Mouse (Mus musculus): ENCODE results near the gene Kctd21. TPM values are rescaled to one million over a fixed set of nuclear protein-coding genes. Genes with fewer than 3 reads are reported as not detected.

Kctd21 gene
- polyA plus RNA-seq, 1 experiment from 2014 or later, result 5.4 TPM

DNA sequence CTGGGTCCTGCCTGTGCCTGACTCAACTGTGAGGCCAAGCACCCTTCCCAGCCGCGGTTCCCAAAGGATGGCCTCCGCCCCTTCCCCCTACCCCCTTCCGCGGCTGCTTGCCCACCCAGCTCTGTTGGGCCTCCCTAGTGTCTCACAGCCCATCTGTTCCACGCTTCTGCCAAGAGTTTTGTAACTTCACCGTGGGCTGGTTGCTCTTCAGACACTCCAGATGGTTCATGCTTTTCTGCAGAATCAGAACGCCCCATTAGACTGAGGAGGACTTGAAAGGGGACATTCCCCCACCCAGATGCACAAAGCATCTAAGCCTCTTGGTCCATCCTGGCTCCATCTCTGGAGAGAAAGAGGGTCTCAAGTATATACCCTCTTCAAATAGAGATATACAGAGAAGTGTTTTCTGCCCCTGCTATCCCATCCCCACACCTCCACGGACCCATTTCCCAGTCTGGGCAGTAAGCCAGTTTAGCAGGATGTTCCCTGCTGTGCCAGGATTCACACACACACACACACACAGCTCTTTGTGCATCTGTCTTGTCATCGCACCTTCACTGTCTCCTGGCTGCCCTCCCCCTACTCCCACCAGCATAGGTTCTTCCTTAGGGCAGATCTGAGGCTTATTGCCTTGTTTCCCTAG is 13.2 kb downstream of the Kctd21 start:
- Histone ChIP-seq H3K36me3 (ENCODE audit: insufficient read depth, low read length) (0 out of 2 replicates have a peak, but pooled peaks cover 4% of the 10 kb centered on the region), H3K4me3 (ENCODE audit: low read length) (no peak overlapping the region), H3K4me2 (replicated peaks; ENCODE audit: low read depth, low read length) (no peak overlapping the region), H3K4me1 (ENCODE audit: insufficient read depth, low read length) (no peaks in the 10 kb centered on the region), H3K27me3 (ENCODE audit: insufficient read depth, low read length) (no peaks in the 10 kb centered on the region), H3K9me3 (ENCODE audit: low read length) (no peaks in the 10 kb centered on the region), H3K27ac (ENCODE audit: low read length) (no peak overlapping the region), H3K9ac (replicated peaks; ENCODE audit: low read length) (no peak overlapping the region)
- no peak for ATAC-seq (ENCODE audit: low FRiP score, low TSS enrichment)
- WGBS, result 52% methylated on average over 10 of the region's 10 CpGs

DNA sequence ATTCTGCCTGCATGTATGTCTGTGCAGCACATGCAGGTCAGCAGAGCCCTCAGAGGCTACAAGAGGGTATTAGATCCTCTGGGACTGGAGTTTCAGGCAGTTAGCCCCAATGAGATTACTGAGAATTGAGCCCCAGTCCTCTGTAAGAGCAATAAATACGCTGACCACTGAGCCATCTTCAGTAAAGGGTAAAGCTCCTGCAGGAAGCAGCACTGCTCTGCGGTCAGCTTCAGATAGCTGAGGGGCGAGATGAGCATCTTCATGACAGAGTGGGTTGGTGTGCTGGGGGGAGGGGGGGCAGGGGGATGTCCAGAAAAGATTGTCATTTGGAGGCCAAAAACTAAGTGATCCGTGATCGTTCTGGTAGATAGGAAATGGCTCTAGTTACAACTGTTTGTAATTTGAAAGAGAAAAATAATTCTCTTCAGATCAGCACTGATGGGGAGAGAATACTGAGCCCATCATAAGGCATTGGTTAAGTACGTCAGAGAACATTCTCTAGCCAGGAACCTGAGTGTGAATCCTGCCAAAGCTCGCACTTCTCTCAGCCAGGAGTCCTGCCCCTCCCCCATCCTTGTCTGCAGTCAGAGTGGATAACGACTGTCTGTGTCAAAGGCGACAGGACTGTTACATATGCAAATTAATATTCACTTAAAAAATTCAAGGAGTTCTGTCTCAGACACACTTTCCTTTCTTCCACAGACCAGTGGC is 14.1 kb downstream of the Kctd21 start:
- 77% methylated on average over 9 of the region's 9 CpGs for WGBS
- Histone ChIP-seq H3K4me2 (replicated peaks; ENCODE audit: low read depth, low read length) (no peak overlapping the region), H3K4me3 (ENCODE audit: low read length) (no peak overlapping the region), H3K36me3 (ENCODE audit: insufficient read depth, low read length) (0 out of 2 replicates have a peak, but pooled peaks cover 4% of the 10 kb centered on the region), H3K27me3 (ENCODE audit: insufficient read depth, low read length) (no peaks in the 10 kb centered on the region), H3K4me1 (ENCODE audit: insufficient read depth, low read length) (no peaks in the 10 kb centered on the region), H3K27ac (ENCODE audit: low read length) (no peak overlapping the region), H3K9me3 (ENCODE audit: low read length) (no peaks in the 10 kb centered on the region), H3K9ac (replicated peaks; ENCODE audit: low read length) (no peak overlapping the region)
- no peak for ATAC-seq (ENCODE audit: low FRiP score, low TSS enrichment)

DNA sequence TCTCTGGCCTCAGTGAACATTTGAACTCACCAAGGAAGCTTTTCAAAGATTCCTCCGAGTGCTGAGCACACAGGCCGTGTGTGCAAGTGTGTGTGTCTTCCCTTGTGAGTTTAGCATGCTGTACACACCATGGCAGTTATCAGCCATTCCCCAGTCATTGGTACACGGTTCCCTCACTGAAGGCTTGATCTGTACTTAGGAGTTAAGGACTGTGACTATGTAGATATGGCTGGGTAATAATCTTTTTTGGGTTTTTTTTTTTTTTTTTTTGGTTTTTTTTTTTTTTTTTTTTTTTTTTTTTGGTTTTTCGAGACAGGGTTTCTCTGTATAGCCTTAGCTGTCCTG is 14.7 kb downstream of the Kctd21 start:
- Histone ChIP-seq H3K4me2 (replicated peaks; ENCODE audit: low read depth, low read length) (no peak overlapping the region), H3K4me1 (ENCODE audit: insufficient read depth, low read length) (no peaks in the 10 kb centered on the region), H3K36me3 (ENCODE audit: insufficient read depth, low read length) (0 out of 2 replicates have a peak, but pooled peaks cover 4% of the 10 kb centered on the region), H3K9me3 (ENCODE audit: low read length) (no peaks in the 10 kb centered on the region), H3K27me3 (ENCODE audit: insufficient read depth, low read length) (no peaks in the 10 kb centered on the region), H3K9ac (replicated peaks; ENCODE audit: low read length) (no peak overlapping the region), H3K4me3 (ENCODE audit: low read length) (no peak overlapping the region), H3K27ac (ENCODE audit: low read length) (no peak overlapping the region)
- 81% methylated on average over 4 of the region's 4 CpGs for WGBS
- ATAC-seq (ENCODE audit: low FRiP score, low TSS enrichment), result no peak

DNA sequence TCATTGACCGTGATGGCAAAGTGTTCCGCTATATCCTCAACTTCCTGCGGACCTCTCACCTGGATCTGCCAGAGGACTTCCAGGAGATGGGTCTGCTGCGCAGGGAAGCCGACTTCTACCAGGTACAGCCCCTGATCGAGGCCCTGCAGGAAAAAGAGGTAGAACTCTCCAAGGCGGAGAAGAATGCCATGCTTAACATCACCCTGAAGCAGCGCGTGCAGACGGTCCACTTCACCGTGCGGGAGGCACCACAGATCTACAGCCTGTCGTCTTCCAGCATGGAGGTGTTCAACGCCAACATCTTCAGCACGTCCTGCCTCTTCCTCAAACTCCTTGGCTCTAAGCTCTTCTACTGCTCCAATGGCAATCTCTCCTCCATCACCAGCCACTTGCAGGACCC is 15.3 kb downstream of the Kctd21 start:
- H3K9ac ChIP-seq (replicated peaks; ENCODE audit: low read length), result no peak overlapping the region
- 96% methylated on average over 15 of the region's 15 CpGs for WGBS
- H3K27ac ChIP-seq (ENCODE audit: low read length), result no peak overlapping the region
- no peak for ATAC-seq (ENCODE audit: low FRiP score, low TSS enrichment)
- no peak overlapping the region for H3K4me3 ChIP-seq (ENCODE audit: low read length)
- no peaks in the 10 kb centered on the region for H3K9me3 ChIP-seq (ENCODE audit: low read length)
- H3K27me3 ChIP-seq (ENCODE audit: insufficient read depth, low read length), result no peaks in the 10 kb centered on the region
- no peaks in the 10 kb centered on the region for H3K4me1 ChIP-seq (ENCODE audit: insufficient read depth, low read length)
- H3K4me2 ChIP-seq (replicated peaks; ENCODE audit: low read depth, low read length), result no peak overlapping the region
- 0 out of 2 replicates have a peak, but pooled peaks cover 4% of the 10 kb centered on the region for H3K36me3 ChIP-seq (ENCODE audit: insufficient read depth, low read length)

DNA sequence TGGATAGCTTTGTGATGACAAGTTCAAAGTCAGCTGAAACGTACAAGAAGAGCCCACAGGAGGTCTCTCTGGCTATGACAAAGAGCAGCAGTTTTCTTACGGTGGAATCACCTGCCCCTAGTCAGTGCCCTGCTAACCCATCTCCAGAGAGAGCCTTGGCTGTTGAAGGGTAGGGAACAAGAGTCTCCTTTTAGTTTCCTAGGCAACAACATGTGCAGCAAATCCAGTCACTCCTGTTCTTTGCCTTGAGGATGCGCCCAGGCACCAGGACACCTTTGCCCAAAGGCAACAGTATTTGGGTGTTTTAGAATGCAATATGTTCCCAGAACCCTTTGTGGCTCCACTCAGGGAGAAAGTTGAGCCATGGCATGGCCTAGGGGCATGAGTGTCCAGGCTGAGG is 16.2 kb downstream of the Kctd21 start:
- no peak overlapping the region for H3K4me2 ChIP-seq (replicated peaks; ENCODE audit: low read depth, low read length)
- no peak overlapping the region for H3K4me3 ChIP-seq (ENCODE audit: low read length)
- ATAC-seq (ENCODE audit: low FRiP score, low TSS enrichment), result no peak
- H3K27me3 ChIP-seq (ENCODE audit: insufficient read depth, low read length), result no peaks in the 10 kb centered on the region
- no peaks in the 10 kb centered on the region for H3K4me1 ChIP-seq (ENCODE audit: insufficient read depth, low read length)
- 0 out of 2 replicates have a peak, but pooled peaks cover 4% of the 10 kb centered on the region for H3K36me3 ChIP-seq (ENCODE audit: insufficient read depth, low read length)
- WGBS, result 84% methylated on average over 3 of the region's 3 CpGs
- H3K27ac ChIP-seq (ENCODE audit: low read length), result no peak overlapping the region
- H3K9me3 ChIP-seq (ENCODE audit: low read length), result no peaks in the 10 kb centered on the region
- no peak overlapping the region for H3K9ac ChIP-seq (replicated peaks; ENCODE audit: low read length)

DNA sequence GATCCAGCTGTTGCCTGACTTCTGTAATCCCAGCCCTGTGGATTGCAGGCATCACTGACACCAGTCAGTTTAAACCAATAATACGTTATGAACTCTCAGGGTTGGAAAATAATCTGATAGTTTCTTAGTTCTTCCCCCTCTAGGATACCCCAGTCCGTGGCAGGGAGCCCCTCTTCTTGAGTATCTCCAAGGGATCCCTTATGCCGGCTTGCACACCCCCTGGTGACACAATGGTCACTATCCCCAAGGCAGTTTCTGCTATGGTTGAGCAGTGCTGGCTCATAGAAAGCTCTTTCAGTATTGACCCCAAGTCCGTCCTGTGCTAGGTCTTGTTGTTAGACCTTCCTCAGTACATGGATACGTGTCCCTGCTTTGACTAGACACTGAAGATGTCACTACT is 16.7 kb downstream of the Kctd21 start:
- H3K4me1 ChIP-seq (ENCODE audit: insufficient read depth, low read length), result no peaks in the 10 kb centered on the region
- H3K9ac ChIP-seq (replicated peaks; ENCODE audit: low read length), result no peak overlapping the region
- no peak overlapping the region for H3K27ac ChIP-seq (ENCODE audit: low read length)
- no peaks in the 10 kb centered on the region for H3K27me3 ChIP-seq (ENCODE audit: insufficient read depth, low read length)
- H3K36me3 ChIP-seq (ENCODE audit: insufficient read depth, low read length), result 0 out of 2 replicates have a peak, but pooled peaks cover 4% of the 10 kb centered on the region
- WGBS, result 87% methylated on average over 5 of the region's 5 CpGs
- no peaks in the 10 kb centered on the region for H3K9me3 ChIP-seq (ENCODE audit: low read length)
- H3K4me2 ChIP-seq (replicated peaks; ENCODE audit: low read depth, low read length), result no peak overlapping the region
- ATAC-seq (ENCODE audit: low FRiP score, low TSS enrichment), result no peak
- H3K4me3 ChIP-seq (ENCODE audit: low read length), result no peak overlapping the region

DNA sequence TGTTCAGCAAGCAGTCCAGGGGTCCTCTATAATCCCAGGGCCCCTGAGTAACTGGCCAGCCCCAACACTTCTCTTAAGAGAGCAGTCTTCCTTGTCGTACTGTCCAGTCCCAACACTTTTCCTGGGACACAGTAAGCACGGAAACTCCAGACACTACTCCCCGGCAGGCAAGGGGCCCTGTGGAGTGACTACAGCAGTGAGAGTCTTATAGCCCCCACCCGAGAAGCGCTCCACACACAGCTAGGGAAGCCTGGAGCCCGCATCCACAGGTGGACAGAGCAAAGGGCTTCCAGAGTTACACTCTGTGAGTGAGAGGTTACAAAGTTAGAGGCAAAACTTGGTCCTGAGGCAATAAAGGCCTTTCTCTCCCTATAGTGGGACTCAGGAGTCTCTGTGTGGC is 17.3 kb downstream of the Kctd21 start:
- WGBS, result 91% methylated on average over 6 of the region's 6 CpGs
- Histone ChIP-seq H3K4me1 (ENCODE audit: insufficient read depth, low read length) (no peaks in the 10 kb centered on the region), H3K9ac (replicated peaks; ENCODE audit: low read length) (no peak overlapping the region), H3K27ac (ENCODE audit: low read length) (no peak overlapping the region), H3K4me2 (replicated peaks; ENCODE audit: low read depth, low read length) (no peak overlapping the region), H3K9me3 (ENCODE audit: low read length) (no peaks in the 10 kb centered on the region), H3K4me3 (ENCODE audit: low read length) (no peak overlapping the region), H3K36me3 (ENCODE audit: insufficient read depth, low read length) (0 out of 2 replicates have a peak, but pooled peaks cover 4% of the 10 kb centered on the region), H3K27me3 (ENCODE audit: insufficient read depth, low read length) (no peaks in the 10 kb centered on the region)
- no peak for ATAC-seq (ENCODE audit: low FRiP score, low TSS enrichment)

DNA sequence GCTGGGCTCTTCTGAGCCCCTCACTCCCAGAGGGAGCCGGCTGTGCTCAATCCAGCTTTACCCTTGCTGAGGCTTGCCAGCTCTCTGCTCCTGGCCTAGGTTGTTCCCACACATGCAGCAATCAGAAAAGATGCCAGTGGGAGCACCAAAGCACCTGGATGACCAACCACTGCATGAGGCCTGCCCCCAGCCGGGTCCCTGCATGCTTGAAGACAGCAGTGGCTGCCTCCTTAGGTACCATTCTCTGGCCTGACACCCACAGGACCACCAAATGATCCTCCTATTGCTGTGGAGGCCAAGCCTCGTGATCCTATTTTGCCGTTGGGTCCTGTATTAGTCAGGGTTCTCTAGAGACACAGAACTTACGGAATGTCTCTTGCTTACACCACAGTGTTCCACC is 18.8 kb downstream of the Kctd21 start:
- Histone ChIP-seq H3K9me3 (ENCODE audit: low read length) (no peaks in the 10 kb centered on the region), H3K4me2 (replicated peaks; ENCODE audit: low read depth, low read length) (no peak overlapping the region), H3K4me1 (ENCODE audit: insufficient read depth, low read length) (no peaks in the 10 kb centered on the region), H3K27me3 (ENCODE audit: insufficient read depth, low read length) (no peaks in the 10 kb centered on the region), H3K27ac (ENCODE audit: low read length) (no peak overlapping the region), H3K36me3 (ENCODE audit: insufficient read depth, low read length) (0 out of 2 replicates have a peak, but pooled peaks cover 4% of the 10 kb centered on the region), H3K4me3 (ENCODE audit: low read length) (no peak overlapping the region), H3K9ac (replicated peaks; ENCODE audit: low read length) (no peak overlapping the region)
- ATAC-seq (ENCODE audit: low FRiP score, low TSS enrichment), result no peak
- 92% methylated on average over 5 of the region's 5 CpGs for WGBS

DNA sequence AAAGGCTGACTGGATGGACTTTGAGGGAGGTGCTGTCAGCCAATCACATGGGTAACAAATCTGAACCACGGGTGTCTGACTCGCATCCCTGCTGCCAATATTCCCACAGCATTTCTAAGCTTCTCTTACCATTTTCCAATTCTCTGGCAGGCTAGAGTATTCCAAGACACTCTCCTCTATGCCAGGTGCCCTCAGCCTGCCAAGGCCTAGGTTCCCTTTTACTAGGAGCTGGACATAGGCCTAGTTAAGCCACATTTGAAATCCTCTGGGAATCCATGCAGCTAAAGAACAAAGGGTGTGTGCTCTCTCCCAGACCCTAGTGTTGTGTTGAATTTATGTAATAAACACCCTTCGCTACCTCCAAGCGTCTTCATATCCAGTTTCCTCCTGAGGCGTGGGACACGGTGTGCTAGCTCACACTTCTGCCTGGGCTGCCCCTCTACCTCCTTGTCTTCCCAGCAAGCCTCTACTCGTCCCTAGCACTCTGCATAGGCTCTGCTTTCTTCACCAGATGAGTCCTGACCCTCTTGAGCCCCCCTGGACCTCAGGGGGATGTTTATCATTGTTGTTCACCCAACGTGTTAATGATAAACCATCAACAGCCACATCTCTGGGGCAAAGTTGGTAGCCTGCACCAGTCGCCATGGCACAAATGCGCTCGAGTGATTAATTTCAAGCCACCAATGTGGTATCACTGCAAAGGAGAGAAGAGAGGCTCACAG is 19.8 kb downstream of the Kctd21 start:
- Histone ChIP-seq H3K27me3 (ENCODE audit: insufficient read depth, low read length) (no peaks in the 10 kb centered on the region), H3K4me3 (ENCODE audit: low read length) (no peak overlapping the region), H3K4me1 (ENCODE audit: insufficient read depth, low read length) (no peaks in the 10 kb centered on the region), H3K9ac (replicated peaks; ENCODE audit: low read length) (no peak overlapping the region), H3K36me3 (ENCODE audit: insufficient read depth, low read length) (0 out of 2 replicates have a peak, but pooled peaks cover 4% of the 10 kb centered on the region), H3K9me3 (ENCODE audit: low read length) (no peaks in the 10 kb centered on the region), H3K27ac (ENCODE audit: low read length) (no peak overlapping the region), H3K4me2 (replicated peaks; ENCODE audit: low read depth, low read length) (no peak overlapping the region)
- ATAC-seq (ENCODE audit: low FRiP score, low TSS enrichment), result no peak
- 84% methylated on average over 11 of the region's 11 CpGs for WGBS

DNA sequence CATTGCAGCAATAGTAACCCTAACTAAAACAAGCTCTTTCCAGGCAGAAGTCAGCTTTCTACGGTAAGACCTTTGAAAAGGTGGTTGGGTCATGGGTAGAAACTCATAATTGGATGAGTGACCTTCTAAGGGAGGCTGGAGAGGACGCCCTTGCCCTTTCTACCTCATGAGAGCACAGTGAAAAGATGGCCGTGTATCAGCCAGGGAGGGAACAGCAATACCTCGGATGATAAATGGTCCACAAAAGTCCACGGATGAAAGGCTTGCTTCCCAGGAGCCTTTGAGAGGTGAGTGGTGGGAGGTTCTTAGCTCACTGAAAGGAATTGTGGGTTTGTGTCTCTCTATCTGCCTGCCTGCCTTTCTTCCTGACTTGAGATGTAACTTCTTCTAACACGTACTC is 21.2 kb downstream of the Kctd21 start:
- Histone ChIP-seq H3K9me3 (ENCODE audit: low read length) (no peaks in the 10 kb centered on the region), H3K27ac (ENCODE audit: low read length) (no peak overlapping the region), H3K4me3 (ENCODE audit: low read length) (no peak overlapping the region), H3K4me1 (ENCODE audit: insufficient read depth, low read length) (no peaks in the 10 kb centered on the region), H3K4me2 (replicated peaks; ENCODE audit: low read depth, low read length) (no peak overlapping the region), H3K36me3 (ENCODE audit: insufficient read depth, low read length) (0 out of 2 replicates have a peak, but pooled peaks cover 4% of the 10 kb centered on the region), H3K27me3 (ENCODE audit: insufficient read depth, low read length) (no peaks in the 10 kb centered on the region), H3K9ac (replicated peaks; ENCODE audit: low read length) (no peak overlapping the region)
- WGBS, result 84% methylated on average over 6 of the region's 6 CpGs
- no peak for ATAC-seq (ENCODE audit: low FRiP score, low TSS enrichment)
